Mouse (Mus musculus): ENCODE measurements around the gene Cdk11b. TPM values are rescaled to one million over a fixed set of nuclear protein-coding genes. Genes with fewer than 3 reads are reported as not detected.

Cdk11b gene
- polyA plus RNA-seq, 1 experiment from 2014 or later: 33.5 TPM

- ATAC-seq (ENCODE audit: insufficient number of reproducible peaks, insufficient read depth, low FRiP score, low read depth): no peak
- Histone ChIP-seq H3K27me3 (ENCODE audit: control insufficient read depth, insufficient read depth, low read length) (no peaks in the 10 kb centered on the region), H3K36me3 (ENCODE audit: control insufficient read depth, insufficient read depth, low read length) (peaks cover 16% of the 10 kb centered on the region), H3K9me3 (ENCODE audit: control insufficient read depth, low read length) (no peaks in the 10 kb centered on the region), H3K27ac (replicated peaks in 1 of 2; ENCODE audit: control insufficient read depth in 1 of 2, insufficient read depth in 1 of 2, low read depth in 2 of 2, low read length in 2 of 2) (peak overlapping the region; percentile 96 to 98), H3K4me1 (ENCODE audit: control insufficient read depth in 2 of 2, insufficient read depth in 2 of 2, low read length in 2 of 2) (peaks cover 2 to 13% of the 10 kb centered on the region in 2 experiments; a peak in 3 of 4 replicates), H3K4me3 (ENCODE audit: control insufficient read depth in 1 of 2, insufficient read depth in 1 of 2, low read depth in 1 of 2, low read length in 2 of 2) (peak overlapping the region; percentile 41 to 97; a peak in 3 of 4 replicates), H3K9ac (ENCODE audit: low read length) (peak overlapping the region; percentile 94), H3K4me2 (ENCODE audit: low read length) (peak overlapping the region; percentile 93)
- WGBS: 88% methylated on average over 10 of the region's 11 CpGs
These were observed 24.5 kb upstream of the Cdk11b start for GRCm38 (mm10) chr4:155599901-155600825.

GRCm38 (mm10) chr4:155601091-155601996 is 23.3 kb upstream of the Cdk11b start, which contains the start of gene Slc35e2:
Gene Slc35e2, plus strand, starts transcription at chr4:155601416.
- under 1% methylated on average over 65 of the region's 65 CpGs for WGBS
- H3K27me3 ChIP-seq (ENCODE audit: control insufficient read depth, insufficient read depth, low read length): no peaks in the 10 kb centered on the region
- no peaks in the 10 kb centered on the region for H3K9me3 ChIP-seq (ENCODE audit: control insufficient read depth, low read length)

GRCm38 (mm10) chr4:155601997-155602456 is 22.6 kb upstream of the Cdk11b start:
- ATAC-seq (ENCODE audit: insufficient number of reproducible peaks, insufficient read depth, low FRiP score, low read depth): no peak
- WGBS: 1% methylated on average over 31 of the region's 31 CpGs
- Histone ChIP-seq H3K4me1 (ENCODE audit: control insufficient read depth in 2 of 2, insufficient read depth in 2 of 2, low read length in 2 of 2) (peaks cover 0 to 11% of the 10 kb centered on the region in 2 experiments; a peak in 2 of 4 replicates), H3K9ac (ENCODE audit: low read length) (peak overlapping the region; percentile 94), H3K9me3 (ENCODE audit: control insufficient read depth, low read length) (no peaks in the 10 kb centered on the region), H3K36me3 (ENCODE audit: control insufficient read depth, insufficient read depth, low read length) (peaks cover 28% of the 10 kb centered on the region), H3K27ac (replicated peaks in 1 of 2; ENCODE audit: control insufficient read depth in 1 of 2, insufficient read depth in 1 of 2, low read depth in 2 of 2, low read length in 2 of 2) (peak overlapping the region; percentile 28 to 98; a peak in 2 of 4 replicates), H3K4me3 (ENCODE audit: control insufficient read depth in 1 of 2, insufficient read depth in 1 of 2, low read depth in 1 of 2, low read length in 2 of 2) (peak overlapping the region; percentile 97), H3K4me2 (ENCODE audit: low read length) (peak overlapping the region; percentile 93), H3K27me3 (ENCODE audit: control insufficient read depth, insufficient read depth, low read length) (no peaks in the 10 kb centered on the region)

More at GRCm38 (mm10) chr4:155601091-155601996, 23.3 kb upstream of the Cdk11b start, which contains the start of gene Slc35e2:
- peak within 1 kb of the TSS; percentile 97 for H3K4me3 ChIP-seq (ENCODE audit: control insufficient read depth in 1 of 2, insufficient read depth in 1 of 2, low read depth in 1 of 2, low read length in 2 of 2)
- peak within 1 kb of the TSS; percentile 98 to 99 for H3K27ac ChIP-seq (replicated peaks in 1 of 2; ENCODE audit: control insufficient read depth in 1 of 2, insufficient read depth in 1 of 2, low read depth in 2 of 2, low read length in 2 of 2)
- peaks cover 27% of the 10 kb centered on the region for H3K36me3 ChIP-seq (ENCODE audit: control insufficient read depth, insufficient read depth, low read length)
- H3K4me1 ChIP-seq (ENCODE audit: control insufficient read depth in 2 of 2, insufficient read depth in 2 of 2, low read length in 2 of 2): peaks cover 0 to 11% of the 10 kb centered on the region in 2 experiments; a peak in 2 of 4 replicates
- H3K9ac ChIP-seq (ENCODE audit: low read length): peak within 1 kb of the TSS; percentile 94
- ATAC-seq (ENCODE audit: insufficient number of reproducible peaks, insufficient read depth, low FRiP score, low read depth): peak; percentile 94
- peak within 1 kb of the TSS; percentile 93 for H3K4me2 ChIP-seq (ENCODE audit: low read length)

GRCm38 (mm10) chr4:155602753-155603152 is 21.9 kb upstream of the Cdk11b start:
- peak overlapping the region; percentile 94; the same call in 1 of the 2 replicates for H3K9ac ChIP-seq (ENCODE audit: low read length)
- WGBS: 77% methylated on average over 1 of the region's 1 CpGs
- peaks cover 0 to 11% of the 10 kb centered on the region in 2 experiments; a peak in 2 of 4 replicates for H3K4me1 ChIP-seq (ENCODE audit: control insufficient read depth in 2 of 2, insufficient read depth in 2 of 2, low read length in 2 of 2)
- no peaks in the 10 kb centered on the region for H3K27me3 ChIP-seq (ENCODE audit: control insufficient read depth, insufficient read depth, low read length)
- H3K27ac ChIP-seq (replicated peaks in 1 of 2; ENCODE audit: control insufficient read depth in 1 of 2, insufficient read depth in 1 of 2, low read depth in 2 of 2, low read length in 2 of 2): no peak overlapping the region
- H3K4me3 ChIP-seq (ENCODE audit: control insufficient read depth in 1 of 2, insufficient read depth in 1 of 2, low read depth in 1 of 2, low read length in 2 of 2): peak overlapping the region in 1 of 2 experiments; percentile 97; a peak in 2 of 4 replicates
- H3K4me2 ChIP-seq (ENCODE audit: low read length): peak overlapping the region; percentile 93
- peaks cover 28% of the 10 kb centered on the region for H3K36me3 ChIP-seq (ENCODE audit: control insufficient read depth, insufficient read depth, low read length)
- H3K9me3 ChIP-seq (ENCODE audit: control insufficient read depth, low read length): no peaks in the 10 kb centered on the region
- ATAC-seq (ENCODE audit: insufficient number of reproducible peaks, insufficient read depth, low FRiP score, low read depth): no peak

- Histone ChIP-seq H3K9me3 (ENCODE audit: control insufficient read depth, low read length) (no peaks in the 10 kb centered on the region), H3K27ac (replicated peaks in 1 of 2; ENCODE audit: control insufficient read depth in 1 of 2, insufficient read depth in 1 of 2, low read depth in 2 of 2, low read length in 2 of 2) (no peak overlapping the region), H3K9ac (ENCODE audit: low read length) (no peak overlapping the region), H3K4me2 (ENCODE audit: low read length) (no peak overlapping the region), H3K27me3 (ENCODE audit: control insufficient read depth, insufficient read depth, low read length) (no peaks in the 10 kb centered on the region), H3K4me3 (ENCODE audit: control insufficient read depth in 1 of 2, insufficient read depth in 1 of 2, low read depth in 1 of 2, low read length in 2 of 2) (no peak overlapping the region), H3K4me1 (ENCODE audit: control insufficient read depth in 2 of 2, insufficient read depth in 2 of 2, low read length in 2 of 2) (peaks cover 0 to 11% of the 10 kb centered on the region in 2 experiments; a peak in 2 of 4 replicates), H3K36me3 (ENCODE audit: control insufficient read depth, insufficient read depth, low read length) (peaks cover 28% of the 10 kb centered on the region)
- no peak for ATAC-seq (ENCODE audit: insufficient number of reproducible peaks, insufficient read depth, low FRiP score, low read depth)
- 89% methylated on average over 6 of the region's 6 CpGs for WGBS
These were observed 20.9 kb upstream of the Cdk11b start for GRCm38 (mm10) chr4:155603801-155604200.

- H3K4me1 ChIP-seq (ENCODE audit: control insufficient read depth in 2 of 2, insufficient read depth in 2 of 2, low read length in 2 of 2): peaks cover 0 to 11% of the 10 kb centered on the region in 2 experiments; a peak in 2 of 4 replicates
- no peak overlapping the region for H3K4me2 ChIP-seq (ENCODE audit: low read length)
- H3K4me3 ChIP-seq (ENCODE audit: control insufficient read depth in 1 of 2, insufficient read depth in 1 of 2, low read depth in 1 of 2, low read length in 2 of 2): no peak overlapping the region
- no peaks in the 10 kb centered on the region for H3K27me3 ChIP-seq (ENCODE audit: control insufficient read depth, insufficient read depth, low read length)
- ATAC-seq (ENCODE audit: insufficient number of reproducible peaks, insufficient read depth, low FRiP score, low read depth): no peak
- WGBS: 87% methylated on average over 4 of the region's 4 CpGs
- H3K9ac ChIP-seq (ENCODE audit: low read length): no peak overlapping the region
- no peak overlapping the region for H3K27ac ChIP-seq (replicated peaks in 1 of 2; ENCODE audit: control insufficient read depth in 1 of 2, insufficient read depth in 1 of 2, low read depth in 2 of 2, low read length in 2 of 2)
- no peaks in the 10 kb centered on the region for H3K9me3 ChIP-seq (ENCODE audit: control insufficient read depth, low read length)
- peaks cover 37% of the 10 kb centered on the region for H3K36me3 ChIP-seq (ENCODE audit: control insufficient read depth, insufficient read depth, low read length)
These were observed 19.5 kb upstream of the Cdk11b start for GRCm38 (mm10) chr4:155605132-155605531.

GRCm38 (mm10) chr4:155606825-155607224 is 17.8 kb upstream of the Cdk11b start:
- Histone ChIP-seq H3K4me1 (ENCODE audit: control insufficient read depth in 2 of 2, insufficient read depth in 2 of 2, low read length in 2 of 2) (peaks cover 0 to 11% of the 10 kb centered on the region in 2 experiments; a peak in 2 of 4 replicates), H3K9me3 (ENCODE audit: control insufficient read depth, low read length) (no peaks in the 10 kb centered on the region), H3K4me3 (ENCODE audit: control insufficient read depth in 1 of 2, insufficient read depth in 1 of 2, low read depth in 1 of 2, low read length in 2 of 2) (no peak overlapping the region), H3K9ac (ENCODE audit: low read length) (no peak overlapping the region), H3K27ac (replicated peaks in 1 of 2; ENCODE audit: control insufficient read depth in 1 of 2, insufficient read depth in 1 of 2, low read depth in 2 of 2, low read length in 2 of 2) (no peak overlapping the region), H3K27me3 (ENCODE audit: control insufficient read depth, insufficient read depth, low read length) (no peaks in the 10 kb centered on the region), H3K36me3 (ENCODE audit: control insufficient read depth, insufficient read depth, low read length) (peaks cover 54% of the 10 kb centered on the region), H3K4me2 (ENCODE audit: low read length) (no peak overlapping the region)
- 84% methylated on average over 2 of the region's 2 CpGs for WGBS
- no peak for ATAC-seq (ENCODE audit: insufficient number of reproducible peaks, insufficient read depth, low FRiP score, low read depth)
